In genomic region chr13:54766192-54766768, GRCm38 (mm10) we compare ENCODE assay signal across 8 mouse cellular contexts. TPM values are rescaled to one million over a fixed set of nuclear protein-coding genes. Genes with fewer than 3 reads are reported as not detected.
DNase-seq lines count a peak whose midpoint lies in the region; ATAC-seq and TF ChIP-seq lines count a peak whose summit lies in the region.

Gene Sncb (minus strand): TSS chr13:54766595.

- ATAC-seq in megakaryocyte, adult 5-6 weeks (ENCODE audit: poor library complexity, severe bottlenecking): peak; percentile 57; the same call in 1 of the 2 replicates

- no peak for TF ChIP-seq POLR2A in bone marrow, adult 2 months (IDR thresholded peaks at IDR 0.05; ENCODE audit: borderline replicate concordance, control insufficient read depth, low read depth, low read length)
- TF ChIP-seq POLR2A in embryonic fibroblast, embryonic 13.5 days (IDR thresholded peaks at IDR 0.05; ENCODE audit: low read depth, low read length): no peak

- H3K4me1 ChIP-seq in bone marrow, adult 2 months (ENCODE audit: control insufficient read depth, insufficient read depth, low read length): no peaks in the 10 kb centered on the region
- H3K4me1 ChIP-seq in embryonic fibroblast, embryonic 13.5 days (ENCODE audit: control insufficient read depth, insufficient read depth, low read length): no peaks in the 10 kb centered on the region

- peak; percentile 44; the same call in 1 of the 2 replicates for TF ChIP-seq CTCF in bone marrow, adult 2 months (IDR thresholded peaks at IDR 0.05; ENCODE audit: control insufficient read depth, insufficient read depth, low read length)
- TF ChIP-seq CTCF in embryonic fibroblast, embryonic 13.5 days (IDR thresholded peaks at IDR 0.05; ENCODE audit: borderline replicate concordance, insufficient read depth, low read length): 0 out of 2 replicates have a peak, but pooled peaks have one; percentile 30

- H3K27ac ChIP-seq in bone marrow, adult 2 months (ENCODE audit: control insufficient read depth, insufficient read depth, low read depth, low read length, poor library complexity): no peak within 1 kb of the TSS
- H3K27ac ChIP-seq in embryonic fibroblast, embryonic 13.5 days (ENCODE audit: insufficient read depth, low read length): no peak within 1 kb of the TSS

- no peak within 1 kb of the TSS for H3K4me3 ChIP-seq in bone marrow, adult 2 months (replicated peaks; ENCODE audit: control insufficient read depth, low read depth, low read length)
- 0 out of 2 replicates have a peak within 1 kb of the TSS, but pooled peaks have one; percentile 2 for H3K4me3 ChIP-seq in embryonic fibroblast, embryonic 13.5 days (ENCODE audit: insufficient read depth, low read length)

- WGBS in bone marrow, adult 2 months: 4% methylated on average over 35 of the region's 35 CpGs

- peak; percentile 78 for DNase-seq in ES-CJ7 (ENCODE audit: low read depth, low spot score)
- DNase-seq in heart, postnatal 4 days: peak; percentile 68
- DNase-seq in layer of hippocampus, postnatal 14 days (ENCODE audit: low spot score in 2 of 2): peak; percentile 82 to 85
- peak; percentile 73 to 85 for DNase-seq in right cerebral cortex, postnatal 36 days (ENCODE audit: low spot score in 2 of 2)
- no peak for DNase-seq in urinary bladder, adult 2 months (ENCODE audit: low spot score)

RNA-seq across cellular contexts. Expression of gene Sncb, which starts in this region (rescaled TPM):
- polyA plus RNA-seq in bone marrow, adult 2 months (2011; ENCODE audit: insufficient read depth, insufficient read length, low replicate concordance, missing spikeins): not detected in 2 replicates
- polyA plus RNA-seq in embryonic fibroblast, embryonic 13.5 days (2011; ENCODE audit: insufficient read length, low read depth, missing spikeins): not detected in 2 replicates
- total RNA-seq in heart, postnatal 4 days (2021): not detected
- 100 to 1,000 TPM; 564 TPM for total RNA-seq in layer of hippocampus, postnatal 14 days (2021)
- total RNA-seq in megakaryocyte, adult 5-6 weeks (2015): not detected in 2 replicates
- total RNA-seq in megakaryocyte, adult 5-6 weeks (2017): not detected in 2 replicates
- polyA plus RNA-seq in urinary bladder, adult 2 months (2012; rRNA removed): 0.08 and 0.18 TPM in 2 replicates

Comparison
In these comparisons a context has a peak if more than half of its experiments do, and no peak if none do; other contexts are left out.
1. RNA of gene Sncb (total RNA-seq): 564 TPM in layer of hippocampus, postnatal 14 days; not detected in heart, postnatal 4 days and not detected in megakaryocyte, adult 5-6 weeks; every median in the first group is over 100 times any median in the second.
2. Peak in DNase-seq in heart, postnatal 4 days; RNA of the gene not detected or under 1 TPM.
3. Peak in ATAC-seq in megakaryocyte, adult 5-6 weeks; RNA of the gene not detected or under 1 TPM.